In genomic region chr6:31216206-31217059, GRCm38 (mm10) we compare ENCODE assay signal across 8 mouse cellular contexts.
A peak's percentile ranks its signal among the peaks of the same experiment; 100 is the strongest.
DNase-seq lines count a peak whose midpoint lies in the region; ATAC-seq and TF ChIP-seq lines count a peak whose summit lies in the region.

No protein-coding gene starts in this region.

- peaks cover 47% of the 10 kb centered on the region for H3K27me3 ChIP-seq in intestine, postnatal 0 days (replicated peaks; ENCODE audit: control insufficient read depth, insufficient read depth, low read length)

- peak overlapping the region; percentile 21; the same call in 1 of the 2 replicates for H3K27ac ChIP-seq in intestine, postnatal 0 days (ENCODE audit: low read depth, low read length)

- H3K4me1 ChIP-seq in intestine, postnatal 0 days (replicated peaks; ENCODE audit: control insufficient read depth, insufficient read depth, low read length) = peaks cover 9% of the 10 kb centered on the region; the same call in 1 of the 2 replicates

- intact Hi-C loops in left cerebral cortex, postnatal 36 days (cut with DNase I) = loop anchor here (2.0 to 5.0 kb wide), 2 partner anchors 101 to 182 kb away; partner anchors contain the start of gene Mkln1

- H3K9me3 ChIP-seq in intestine, postnatal 0 days (ENCODE audit: control insufficient read depth) = no peaks in the 10 kb centered on the region

- peak; percentile 97 to 99 for DNase-seq in adrenal gland, adult (ENCODE audit: inconsistent age in 2 of 2, low spot score in 1 of 2)
- DNase-seq in embryo, embryonic 11 days = peak; percentile 68
- peak; percentile 93 to 95 for DNase-seq in left cerebral cortex, postnatal 36 days (ENCODE audit: low spot score in 2 of 2)
- peak; percentile 62 for DNase-seq in mesoderm, embryonic 11.5 days (ENCODE audit: low read depth, low spot score)
- peak; percentile 89 for DNase-seq in right cerebral cortex, postnatal 25 days
- DNase-seq in urinary bladder, postnatal 25 days (ENCODE audit: low spot score) = peak; percentile 85

- under 1% methylated on average over 79 of the region's 100 CpGs for WGBS in intestine, postnatal 0 days

- no peaks in the 10 kb centered on the region for H3K36me3 ChIP-seq in intestine, postnatal 0 days (ENCODE audit: control insufficient read depth, insufficient read depth)

- H3K4me2 ChIP-seq in intestine, postnatal 0 days (replicated peaks; ENCODE audit: low read depth) = peak overlapping the region; percentile 100

- TF ChIP-seq CTCF in intestine, postnatal 0 days (IDR thresholded peaks at IDR 0.05; ENCODE audit: low read depth) = peak; percentile 37

- H3K9ac ChIP-seq in intestine, postnatal 0 days (ENCODE audit: low read depth, low read length) = peak overlapping the region; percentile 38

- ATAC-seq in granulocyte monocyte progenitor cell, adult 5-6 weeks (replicated peaks; ENCODE audit: poor library complexity, severe bottlenecking) = peak; percentile 61
- peak; percentile 78 for ATAC-seq in intestine, postnatal 0 days

- H3K4me3 ChIP-seq in intestine, postnatal 0 days (ENCODE audit: low read depth, low read length) = peak overlapping the region; percentile 65

Comparison
In these comparisons a context has a peak if more than half of its experiments do, and no peak if none do; other contexts are left out.
1. Peak in every context shown above with its lines: DNase-seq, ATAC-seq, H3K4me3 ChIP-seq and H3K27ac ChIP-seq.